Mouse (Mus musculus) layer of hippocampus, postnatal 36 days (tissue): ENCODE data around the gene Lrrc51. TPM values are rescaled to one million over a fixed set of nuclear protein-coding genes. Genes with fewer than 3 reads are reported as not detected.
"Not testable (repeated sequence)": the region's sequence is repeated elsewhere in the genome, so short reads cannot be mapped to it uniquely, and the experiment has no call there.

Source experiments
- DNase-seq, 2 experiments: peaks; one replicate each; pipeline ENCODE4 v3.0.0; 2022
- total RNA-seq, 2 experiments: library from RNA; stranded (reverse); gene quantifications; 2 replicates each; pipeline ENCODE4 v1.2.3; 2021

The Lrrc51 gene
- 1 to 10 TPM; 4.8 to 5.7 TPM for total RNA-seq

DNA sequence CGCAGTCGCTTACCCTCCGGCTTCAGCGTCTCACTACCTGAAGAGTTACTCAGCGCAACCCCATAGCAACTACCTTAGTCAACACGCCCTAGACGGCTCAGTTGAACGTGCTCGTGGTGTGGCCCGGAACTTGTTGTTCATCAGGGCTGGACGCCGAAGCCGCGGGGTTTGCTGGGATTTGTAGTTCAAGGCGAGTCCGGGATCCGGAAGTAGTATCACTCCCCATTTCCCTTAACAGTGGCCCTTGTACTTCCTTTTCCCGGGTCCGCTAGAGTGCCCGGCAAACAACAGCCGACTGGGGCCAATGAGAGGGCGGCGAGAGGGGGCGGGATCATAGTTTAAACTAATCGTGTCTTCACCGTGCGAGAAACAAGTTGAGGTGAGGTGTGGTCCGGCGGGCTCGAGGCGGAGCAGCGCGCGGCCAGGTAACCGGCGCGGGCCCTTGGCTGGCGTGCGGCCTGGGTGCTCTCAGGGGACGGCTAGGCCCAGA lies at the start of gene Lrrc51, which contains the start of gene Numa1:
Gene Lrrc51 (minus strand): TSS at position 145 of the 490 bp plus-strand sequence.
Gene Numa1 (plus strand): TSS at position 361 of the 490 bp plus-strand sequence.
- peak; percentile 96 to 97 for DNase-seq

DNA sequence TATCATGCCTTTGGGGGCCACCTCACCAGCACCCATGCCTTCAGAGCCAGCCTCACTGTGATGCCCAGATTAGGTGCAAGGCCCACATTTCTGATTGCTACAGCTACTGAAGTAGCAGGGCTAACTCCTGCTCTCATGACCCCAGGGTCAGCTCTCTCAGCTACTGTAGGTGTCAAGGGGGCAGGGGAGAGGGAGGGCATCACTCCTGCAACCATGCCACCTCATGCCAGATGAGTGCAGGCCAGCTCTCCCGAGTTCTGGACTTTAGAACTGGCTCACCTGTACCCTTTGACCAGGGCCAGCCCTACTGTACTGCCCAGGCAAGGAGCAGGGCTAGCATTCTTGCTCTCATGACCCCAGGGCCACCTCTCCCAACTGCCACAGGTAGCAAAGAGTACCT lies 49.0 kb upstream of the Lrrc51 start:
- no peak for DNase-seq

DNA sequence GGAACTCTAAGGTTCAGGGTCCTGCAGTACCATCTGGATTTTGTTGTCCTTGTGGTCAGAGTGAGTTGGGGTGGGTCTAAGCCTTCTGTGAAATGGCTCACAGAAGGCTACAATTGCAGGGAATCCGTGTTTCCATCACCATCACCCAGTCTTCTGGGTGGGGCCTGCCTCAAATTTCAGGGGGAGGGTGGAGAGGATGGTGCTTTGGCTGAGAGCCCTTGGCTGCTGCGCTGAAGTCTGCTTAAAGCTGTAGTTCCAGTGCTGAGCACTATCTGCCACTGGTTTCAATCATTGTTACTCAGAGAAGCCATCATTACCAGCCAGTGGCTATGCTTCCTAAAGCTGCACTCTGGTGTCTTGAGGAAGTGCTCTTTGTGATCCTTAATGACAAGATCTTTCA lies 40.8 kb upstream of the Lrrc51 start:
- DNase-seq, result peak in 1 of 2 experiments; percentile 40

DNA sequence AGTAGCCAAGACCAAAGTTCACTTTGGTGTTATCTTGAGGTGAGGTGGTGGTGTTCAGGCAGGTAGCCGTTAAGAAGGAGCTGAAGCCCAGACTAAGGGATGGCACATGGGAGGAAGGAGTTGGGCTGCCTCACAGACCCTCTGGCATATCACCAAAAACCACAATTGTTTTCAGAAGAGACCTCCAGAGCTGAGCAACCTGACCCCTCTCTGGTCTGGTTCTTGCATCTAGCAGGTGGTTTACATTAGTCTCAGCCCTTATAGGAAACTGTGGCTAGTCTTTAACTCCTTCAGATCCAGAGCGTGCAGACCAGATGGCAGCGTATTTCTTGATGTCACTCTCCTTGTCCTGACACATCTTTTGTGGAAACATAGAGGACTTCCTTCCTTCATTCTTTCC lies 40.0 kb upstream of the Lrrc51 start:
- DNase-seq, result no peak

DNA sequence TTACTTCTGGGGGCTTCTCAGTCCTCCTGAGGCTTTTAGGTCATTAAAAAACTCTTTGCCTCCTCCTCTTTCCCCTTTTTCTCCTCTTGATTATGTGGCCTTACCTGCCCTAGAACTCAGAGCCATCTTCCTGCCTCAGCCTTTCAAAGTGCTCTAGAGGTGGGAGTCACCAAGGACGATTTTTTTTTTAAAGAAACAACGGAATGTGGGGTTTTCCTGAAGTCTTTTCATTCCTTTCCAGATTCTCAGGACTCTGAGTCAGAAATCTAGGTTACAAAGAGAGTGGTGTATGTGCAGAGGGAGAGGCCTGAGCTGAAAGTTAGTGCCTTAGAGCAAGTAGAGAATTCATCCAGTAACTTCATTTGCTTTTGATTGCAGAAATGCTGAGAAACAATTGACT lies 38.0 kb upstream of the Lrrc51 start:
- no peak for DNase-seq

DNA sequence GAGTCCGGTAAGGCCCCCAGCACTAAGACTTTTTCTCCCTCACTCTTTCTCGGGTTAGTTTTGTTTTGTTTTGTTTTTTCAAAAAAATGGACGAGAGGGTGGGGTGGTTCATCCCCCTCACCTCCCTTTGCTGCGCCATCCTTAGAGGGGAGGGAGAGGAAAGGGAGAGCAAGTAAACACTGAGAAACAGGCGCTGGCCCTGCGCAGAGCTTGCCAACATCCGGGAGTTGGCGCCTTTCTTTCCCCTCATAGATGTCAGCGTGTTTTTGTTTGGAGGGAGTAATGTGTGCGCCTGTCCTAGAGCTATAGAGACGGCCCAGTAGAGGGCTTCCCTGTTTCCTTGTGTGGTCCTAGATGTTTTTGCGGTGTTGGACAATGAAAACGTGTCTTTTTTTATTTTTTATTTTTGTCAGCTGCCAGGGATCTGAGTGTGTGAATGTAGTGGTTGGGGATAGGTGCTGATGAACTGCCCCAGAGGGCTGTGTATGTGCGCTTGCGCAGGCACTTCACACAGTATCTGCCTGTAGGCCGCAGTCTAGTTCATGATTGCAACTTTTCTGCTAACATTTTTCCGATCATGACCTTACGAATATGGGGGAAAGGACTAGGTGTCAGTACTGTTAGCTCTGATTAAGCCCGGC lies 37.2 kb upstream of the Lrrc51 start:
- DNase-seq, result peak; percentile 79 to 81

DNA sequence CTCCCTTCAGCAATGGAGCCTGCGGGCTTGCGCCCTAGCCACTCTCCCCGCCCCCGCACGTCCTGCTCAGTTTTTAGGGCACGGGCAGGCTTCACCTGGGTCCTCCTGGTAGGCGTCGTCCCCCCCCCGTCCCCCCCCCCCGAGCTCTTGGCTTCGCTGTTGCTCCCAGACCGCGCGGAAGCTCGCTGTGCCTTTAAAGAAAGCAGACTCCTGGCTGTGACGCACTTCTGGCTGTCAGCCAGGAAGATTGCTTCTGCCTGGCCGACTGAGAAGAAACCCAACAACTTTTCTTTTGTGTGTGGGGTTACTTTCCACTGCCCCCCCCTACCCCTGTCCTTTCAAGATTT lies 36.7 kb upstream of the Lrrc51 start:
- peak; percentile 77 to 79 for DNase-seq

DNA sequence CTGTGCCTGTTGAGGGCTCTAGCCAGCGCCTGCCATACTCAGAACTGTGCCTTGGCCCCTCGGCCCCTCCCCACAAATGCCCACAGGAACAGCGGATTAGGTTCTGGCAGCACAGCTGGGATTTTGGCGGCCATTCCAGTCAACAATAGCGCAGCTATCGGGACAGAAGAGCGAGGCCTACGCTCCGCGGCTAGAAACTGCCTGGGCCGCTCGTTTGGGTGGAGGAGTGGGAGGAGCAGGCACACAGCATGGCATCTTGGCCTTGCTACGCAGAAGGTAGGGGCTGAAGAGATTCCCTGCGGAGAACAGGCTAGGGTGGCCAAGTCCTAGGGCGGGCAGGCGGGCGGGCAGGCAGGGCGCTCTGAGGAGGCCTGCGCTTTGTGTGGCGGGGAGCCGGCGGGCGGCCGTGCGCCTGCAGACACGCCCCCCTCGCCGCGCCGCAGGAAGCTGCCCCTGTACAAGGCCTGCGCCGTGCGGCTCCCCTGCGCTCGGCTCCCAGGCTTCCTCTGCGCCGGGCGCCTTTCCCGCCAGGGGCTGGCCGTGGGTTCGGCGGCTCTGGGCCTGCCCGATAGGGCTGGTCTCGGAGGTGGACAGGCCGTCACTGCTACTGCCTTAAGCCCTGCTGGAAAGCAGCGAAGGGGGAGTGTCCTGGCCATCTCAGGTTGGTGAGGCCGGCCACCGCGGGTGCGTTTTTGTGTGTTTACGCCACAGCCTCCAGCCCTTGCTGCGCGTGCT lies 36.2 kb upstream of the Lrrc51 start:
- peak; percentile 85 to 87 for DNase-seq

DNA sequence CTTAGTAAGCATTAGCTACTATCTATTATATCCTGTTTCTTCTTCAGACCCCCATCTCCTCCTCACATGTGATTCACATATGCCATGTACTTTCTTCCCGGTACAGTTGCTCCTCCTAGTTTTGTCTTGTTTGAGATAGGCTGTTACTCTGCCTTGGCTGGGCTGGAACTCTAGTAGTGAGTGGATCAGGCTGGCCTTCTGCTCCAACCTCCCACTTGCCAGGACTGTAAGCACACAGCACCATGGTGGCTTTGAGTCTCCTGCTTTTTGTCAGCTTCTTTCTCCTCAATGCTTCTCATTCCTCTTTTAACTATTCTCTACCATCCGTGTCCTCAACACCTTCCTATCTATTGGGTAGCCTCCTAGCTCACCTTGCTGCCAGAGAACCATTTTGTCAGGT lies 35.1 kb upstream of the Lrrc51 start:
- no peak for DNase-seq

DNA sequence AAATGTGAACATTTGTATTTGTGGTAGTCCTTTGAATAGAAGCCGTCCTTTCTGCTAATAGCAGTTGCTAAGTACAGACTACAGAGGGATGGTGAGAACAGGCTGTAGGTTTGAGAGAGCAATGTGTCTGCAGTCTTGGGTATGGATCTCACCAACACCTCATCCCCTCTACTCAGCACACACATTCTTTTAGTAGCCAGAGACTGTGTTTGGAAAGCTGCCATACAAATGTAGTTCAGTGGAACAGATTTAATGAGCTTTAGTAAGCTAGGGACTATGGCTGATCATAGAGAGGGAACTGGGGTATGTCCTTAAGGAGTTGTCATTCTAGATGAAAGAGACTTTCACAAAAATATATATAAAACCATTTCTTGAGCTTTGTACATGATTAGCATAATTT lies 33.6 kb upstream of the Lrrc51 start:
- DNase-seq, result no peak

DNA sequence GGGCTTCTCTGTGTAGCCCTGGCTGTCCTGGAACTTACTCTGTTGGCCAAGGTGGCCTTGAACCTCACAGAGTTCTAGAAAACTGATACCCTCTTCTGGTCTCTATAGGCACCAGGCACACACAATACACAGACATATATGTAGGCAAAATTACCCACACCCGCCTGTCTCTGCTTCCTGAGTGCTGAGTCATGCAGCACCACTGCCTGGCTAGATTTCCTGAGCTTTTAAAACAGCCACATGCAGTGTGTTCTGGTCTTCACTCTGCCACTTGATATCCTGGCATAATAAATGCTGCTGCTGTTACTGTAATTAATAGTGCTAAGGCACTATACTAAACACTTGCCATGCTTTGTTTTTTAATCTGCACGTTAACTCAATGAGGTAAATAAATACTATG lies 31.9 kb upstream of the Lrrc51 start:
- no peak for DNase-seq

DNA sequence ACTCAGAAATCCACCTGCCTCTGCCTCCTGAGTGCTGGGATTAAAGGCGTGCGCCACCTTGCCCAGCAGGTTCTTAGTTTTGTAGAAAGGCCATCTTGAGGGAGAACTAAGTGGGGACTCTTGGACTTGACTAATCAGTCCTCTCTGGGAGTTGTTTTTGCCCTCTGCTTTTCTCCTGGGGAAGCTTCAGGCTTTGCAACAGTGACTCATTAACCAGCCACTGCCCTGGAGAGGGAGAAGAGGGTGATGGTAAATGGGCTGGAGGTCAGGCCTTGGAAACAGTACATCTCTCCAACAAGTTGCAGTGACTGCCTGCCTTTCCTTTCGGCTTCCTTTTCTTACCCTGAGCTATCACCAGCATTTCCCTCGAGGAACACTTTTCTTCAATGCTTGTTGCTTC lies 30.9 kb upstream of the Lrrc51 start:
- no peak for DNase-seq

DNA sequence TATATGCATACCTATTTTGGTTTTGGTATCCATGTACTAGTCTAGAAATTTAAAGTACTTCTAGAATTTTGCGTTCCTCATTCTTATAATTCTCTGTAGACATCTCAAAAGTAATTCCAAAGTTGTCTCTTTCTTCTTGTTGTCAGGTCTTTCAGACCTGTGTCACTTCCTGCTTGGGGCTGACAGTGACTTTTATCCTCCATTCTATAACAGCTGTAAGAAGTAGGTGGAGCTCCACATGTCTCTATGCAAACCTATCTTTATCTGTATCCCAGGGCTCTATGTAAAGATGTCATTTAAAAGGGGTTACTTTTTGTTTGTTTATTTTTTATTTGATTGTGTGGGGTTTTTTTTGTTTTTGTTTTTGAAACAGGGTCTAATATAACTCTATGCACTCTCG lies 29.9 kb upstream of the Lrrc51 start:
- no peak for DNase-seq

DNA sequence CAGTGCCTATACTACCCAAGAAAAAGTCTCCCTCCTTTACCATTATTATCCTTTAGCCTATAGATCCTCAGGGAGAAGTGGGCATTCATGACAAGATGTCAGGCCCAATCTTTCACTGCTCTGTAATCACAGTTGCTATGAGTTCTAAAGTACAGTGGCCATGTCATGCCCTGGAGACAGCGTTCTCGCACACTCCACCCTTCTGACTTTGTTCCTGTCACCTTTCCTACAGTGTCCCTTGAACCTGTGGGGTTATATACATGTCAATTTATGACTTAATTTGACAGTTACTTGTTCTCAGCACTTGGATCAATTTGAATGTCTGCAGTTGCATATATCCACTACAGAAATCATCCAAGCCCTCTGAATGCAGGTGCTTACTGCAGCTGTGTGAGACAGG lies 29.1 kb upstream of the Lrrc51 start:
- no peak for DNase-seq

DNA sequence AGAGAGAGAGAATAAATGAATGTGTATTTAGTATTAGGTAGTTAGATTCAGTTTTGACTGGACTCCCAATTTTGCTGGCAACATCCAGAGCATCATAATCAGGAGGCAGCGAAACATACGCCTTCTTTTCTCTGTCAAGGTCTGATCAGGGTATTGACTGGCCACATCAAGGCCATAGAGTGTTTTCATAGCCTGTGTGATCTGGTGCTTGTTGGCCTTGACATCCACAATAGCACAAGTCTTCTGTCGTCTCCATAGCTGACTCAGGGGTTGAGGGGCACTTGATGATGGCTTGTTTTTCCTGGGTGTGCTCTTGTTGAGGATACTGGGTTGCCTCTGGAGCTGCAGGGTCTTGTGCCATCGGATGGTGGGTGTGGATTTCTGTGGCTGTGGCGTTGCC lies 23.2 kb upstream of the Lrrc51 start:
- DNase-seq, result no peak

DNA sequence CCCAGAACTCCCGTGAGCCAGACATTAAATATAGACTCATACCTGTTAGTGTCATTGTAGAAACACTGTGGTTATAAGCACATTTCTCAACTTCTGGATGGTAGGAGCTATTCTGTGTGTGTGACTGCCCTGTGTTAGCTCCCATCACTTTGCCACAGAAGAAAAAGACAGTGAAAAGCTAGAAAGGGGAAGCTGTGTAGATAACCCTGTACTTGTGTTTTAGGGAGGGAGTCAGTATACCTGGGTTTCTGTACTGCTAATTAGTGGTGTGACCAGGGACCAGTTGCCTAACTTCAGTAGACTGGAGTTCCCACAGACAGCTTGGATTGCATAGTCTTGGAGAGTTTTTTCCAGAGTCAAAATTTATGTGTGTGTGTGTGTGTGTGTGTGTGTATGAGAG lies 22.8 kb upstream of the Lrrc51 start:
- no peak for DNase-seq

DNA sequence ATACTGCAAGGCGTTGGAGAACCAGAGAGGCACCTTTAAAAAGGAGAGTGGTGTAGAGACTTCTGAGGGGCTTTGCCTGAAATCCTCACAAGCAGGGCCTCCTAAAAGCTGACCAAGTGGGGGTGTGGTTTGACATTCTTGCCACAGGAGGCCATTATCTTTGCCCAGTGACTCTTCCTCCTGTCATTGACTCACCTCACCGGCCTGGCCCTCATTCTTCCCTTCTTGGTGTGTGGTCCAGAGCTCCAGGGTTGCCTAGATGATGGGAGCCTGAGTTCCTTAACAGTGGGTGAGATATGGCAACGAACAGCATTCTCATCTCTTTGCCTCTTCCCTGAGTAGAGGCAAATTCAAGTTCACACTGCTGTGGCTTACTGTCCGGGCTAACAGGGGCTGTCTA lies 22.2 kb upstream of the Lrrc51 start:
- no peak for DNase-seq

DNA sequence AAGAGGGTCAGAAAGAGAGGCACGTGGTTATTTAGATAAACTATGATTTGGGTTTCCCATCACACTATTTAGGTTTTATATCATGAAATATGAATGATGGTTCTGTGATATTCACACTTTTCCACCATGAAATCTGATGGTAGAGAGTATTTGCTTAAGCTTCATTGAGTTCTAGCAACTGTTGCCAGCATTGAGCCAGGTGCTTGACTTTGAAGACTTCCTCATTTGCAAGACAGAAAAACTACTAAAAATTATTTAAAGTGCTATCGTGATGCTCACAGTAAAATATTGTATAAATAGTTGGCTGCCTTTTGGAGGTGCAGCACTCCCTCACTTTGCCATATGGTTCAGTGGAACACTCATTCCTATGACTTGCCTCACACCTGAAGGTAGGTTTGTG lies 21.6 kb upstream of the Lrrc51 start:
- no peak for DNase-seq

DNA sequence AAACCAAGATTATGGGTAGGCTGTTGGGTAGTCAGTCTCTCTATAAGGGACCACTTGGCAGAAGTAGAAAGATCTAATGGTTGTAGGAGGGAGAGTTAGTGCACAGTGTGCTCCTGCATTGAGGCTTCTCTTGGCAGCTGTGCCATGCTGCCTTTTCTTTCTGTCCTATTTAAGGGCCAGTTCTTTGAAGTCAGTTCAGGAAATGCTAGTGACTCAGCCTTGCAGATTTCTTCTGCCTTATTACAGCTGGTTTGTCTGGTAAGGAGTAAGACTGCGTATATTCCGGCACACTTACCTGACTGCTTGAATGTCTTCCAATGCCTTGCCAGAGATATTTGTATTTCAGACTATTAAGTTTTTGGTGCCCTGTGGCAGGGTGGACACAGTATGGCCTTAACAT lies 20.5 kb upstream of the Lrrc51 start:
- DNase-seq, result no peak

DNA sequence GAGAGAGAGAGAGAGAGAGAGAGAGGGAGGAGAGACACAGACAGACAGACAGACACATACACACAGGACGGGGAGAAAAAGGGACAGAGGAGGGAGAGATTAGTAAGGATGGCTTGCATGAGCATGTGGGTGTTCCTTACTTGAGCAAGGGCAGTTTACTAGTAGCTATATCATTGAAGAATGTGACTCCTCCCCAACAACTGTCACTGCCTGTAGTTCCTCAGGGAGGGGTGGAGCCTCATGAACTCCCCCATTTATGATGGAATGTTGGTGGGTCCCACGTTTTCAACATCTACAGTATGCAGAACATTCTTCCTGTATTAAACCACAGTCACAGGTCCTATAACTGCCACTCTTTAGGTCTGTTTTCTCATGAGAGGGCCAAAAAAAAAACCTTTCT lies 18.4 kb upstream of the Lrrc51 start:
- no peak for DNase-seq

DNA sequence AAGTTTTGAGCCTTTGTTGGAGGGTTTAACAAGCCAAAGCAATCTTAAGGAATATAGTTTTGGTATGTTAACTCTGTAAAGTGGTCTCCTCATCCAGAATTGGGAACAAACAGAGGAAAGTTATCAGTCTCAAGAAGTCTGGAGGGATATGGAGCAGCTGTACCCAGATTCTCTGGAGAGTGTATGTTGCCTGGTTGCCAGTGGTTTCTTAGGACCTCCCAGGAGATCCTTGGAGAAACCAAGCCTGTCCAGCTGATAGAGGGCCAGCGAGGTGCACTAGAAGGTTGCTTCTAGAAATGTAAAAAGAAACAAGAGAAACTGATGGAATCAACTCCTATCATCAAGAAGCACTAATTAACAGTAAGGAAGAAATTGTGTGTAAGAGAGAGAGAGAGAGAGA lies 18.0 kb upstream of the Lrrc51 start:
- no peak for DNase-seq

DNA sequence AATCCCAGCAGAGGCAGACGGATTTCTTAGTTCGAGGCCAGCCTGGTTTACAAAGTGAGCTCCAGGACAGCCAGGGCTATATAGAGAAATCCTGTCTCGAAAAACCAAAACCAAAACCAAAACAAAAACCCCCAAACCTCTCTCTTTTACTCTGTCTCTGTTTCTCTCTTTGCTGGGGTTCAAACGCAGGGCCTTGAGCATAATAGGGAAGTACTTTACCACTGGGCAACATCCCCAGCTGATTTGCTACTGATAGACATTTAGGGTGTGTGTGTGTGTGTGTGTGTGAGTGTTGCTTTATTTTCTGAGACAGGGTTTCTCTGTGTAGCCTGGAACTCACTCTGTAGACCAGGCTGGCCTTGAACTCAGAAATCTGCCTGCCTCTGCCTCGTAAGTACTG lies 15.3 kb upstream of the Lrrc51 start:
- DNase-seq, result not testable (repeated sequence)

DNA sequence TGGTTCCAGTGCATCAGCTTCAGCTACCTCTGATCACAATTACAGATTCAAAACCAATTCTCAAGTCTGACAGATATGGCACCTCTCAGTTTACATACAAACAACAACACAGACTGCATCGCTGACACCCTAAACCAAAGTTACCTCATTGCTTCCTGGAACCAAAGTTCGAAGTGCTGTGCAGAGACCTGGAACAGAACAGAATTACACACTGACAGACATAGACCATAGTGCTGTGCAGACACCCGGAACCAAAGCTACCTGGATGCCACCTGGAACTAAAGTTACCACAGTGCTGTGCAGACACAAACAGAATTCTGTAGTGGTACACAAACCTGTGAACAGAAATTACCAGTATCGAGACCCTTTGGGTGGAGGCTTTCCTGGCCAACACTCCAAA lies 6.1 kb upstream of the Lrrc51 start:
- DNase-seq, result no peak

DNA sequence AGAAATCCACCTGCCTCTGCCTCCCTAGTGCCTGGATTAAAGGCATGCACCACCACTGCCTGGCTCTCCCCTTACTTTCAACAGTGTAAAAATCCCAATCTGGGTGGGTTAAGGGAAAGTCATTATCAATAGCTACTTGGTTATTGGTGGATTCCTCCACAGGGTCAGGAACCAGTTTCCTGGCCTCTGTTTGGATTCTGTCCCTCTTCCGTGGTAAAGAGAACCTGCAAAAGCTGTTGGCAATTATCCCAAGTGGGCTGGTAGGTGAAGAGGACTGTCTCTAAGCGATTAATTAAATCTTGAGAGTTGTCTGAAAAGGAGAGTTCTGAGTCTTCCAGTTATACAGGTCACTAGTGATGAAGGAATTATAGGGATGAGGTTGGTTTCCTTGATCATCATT lies 4.7 kb upstream of the Lrrc51 start:
- no peak for DNase-seq
